Mouse (Mus musculus) hindlimb bud, embryonic 11.5 days (tissue): ENCODE results near the gene Prdm11.

Experiments used
- DNase-seq: peaks from one replicate; pipeline ENCODE4 v3.0.0-alpha.2; 2012; ENCODE audit warnings: low read depth, low spot score; ENCODE audit errors: extremely low spot score

The Prdm11 gene

GRCm38 (mm10) chr2:93012976-93013375, 33.0 kb downstream of the Prdm11 start:
- DNase-seq = no peak

GRCm38 (mm10) chr2:93011933-93012332, 34.0 kb downstream of the Prdm11 start:
- DNase-seq = no peak

- DNase-seq = no peak
Measured at GRCm38 (mm10) chr2:93011465-93011864, 34.5 kb downstream of the Prdm11 start.

- DNase-seq = no peak
Measured at GRCm38 (mm10) chr2:93007967-93008685, 37.8 kb downstream of the Prdm11 start.

GRCm38 (mm10) chr2:93005028-93005427, 40.9 kb downstream of the Prdm11 start:
- no peak for DNase-seq

GRCm38 (mm10) chr2:92991976-92992375, 54.0 kb downstream of the Prdm11 start:
- no peak for DNase-seq

GRCm38 (mm10) chr2:92989593-92989992, 56.4 kb downstream of the Prdm11 start:
- DNase-seq = no peak

- DNase-seq = no peak
Measured at GRCm38 (mm10) chr2:92987901-92988631, 57.9 kb downstream of the Prdm11 start.

- DNase-seq = no peak
Measured at GRCm38 (mm10) chr2:92987108-92987618, 58.8 kb downstream of the Prdm11 start.

GRCm38 (mm10) chr2:92985600-92985999, 60.4 kb downstream of the Prdm11 start:
- no peak for DNase-seq

- no peak for DNase-seq
Measured at GRCm38 (mm10) chr2:92985171-92985570, 60.8 kb downstream of the Prdm11 start.

- no peak for DNase-seq
Measured at GRCm38 (mm10) chr2:92984321-92985108, 61.5 kb downstream of the Prdm11 start.

GRCm38 (mm10) chr2:92983273-92983620, 62.7 kb downstream of the Prdm11 start:
- no peak for DNase-seq

GRCm38 (mm10) chr2:92982591-92983272, 63.2 kb downstream of the Prdm11 start:
- no peak for DNase-seq

GRCm38 (mm10) chr2:92980165-92980564, 65.8 kb downstream of the Prdm11 start:
- no peak for DNase-seq

GRCm38 (mm10) chr2:92975031-92975790, 70.8 kb downstream of the Prdm11 start:
- no peak for DNase-seq

GRCm38 (mm10) chr2:92973646-92974045, 72.3 kb downstream of the Prdm11 start:
- no peak for DNase-seq

GRCm38 (mm10) chr2:92972071-92972470, 73.9 kb downstream of the Prdm11 start:
- DNase-seq = no peak

GRCm38 (mm10) chr2:92971536-92971935, 74.4 kb downstream of the Prdm11 start:
- no peak for DNase-seq

GRCm38 (mm10) chr2:92971069-92971468, 74.9 kb downstream of the Prdm11 start:
- DNase-seq = no peak
